Mouse (Mus musculus) heart, adult 2 months (tissue): ENCODE data around the gene Grifin. TPM values are rescaled to one million over a fixed set of nuclear protein-coding genes. Genes with fewer than 3 reads are reported as not detected.

ENCODE experiments used
- DNase-seq, 2 experiments: peaks; one replicate each; pipeline ENCODE4 v3.0.0; 2021
- H3K27ac ChIP-seq: fragments of 200-600 bp; 2 replicates; pipeline ENCODE4 v1.8.1; 2022
- H3K27me3 ChIP-seq: fragments of 200-500 bp; 2 replicates; pipeline ENCODE4 v1.6.1; 2012; ENCODE audit warnings: mild to moderate bottlenecking, low read length, inconsistent platforms, mixed read lengths; ENCODE audit not compliant: control insufficient read depth, insufficient read depth
- H3K36me3 ChIP-seq: fragments of 200-500 bp; 2 replicates; pipeline ENCODE4 v1.6.1; 2012; ENCODE audit warnings: low read length, inconsistent platforms; ENCODE audit not compliant: control insufficient read depth, insufficient read depth
- H3K4me1 ChIP-seq: fragments of 200-500 bp; 2 replicates; pipeline ENCODE4 v1.6.1; 2011; ENCODE audit warnings: low read length; ENCODE audit not compliant: control insufficient read depth, insufficient read depth
- H3K4me3 ChIP-seq: fragments of 200-600 bp; 2 replicates; pipeline ENCODE4 v1.8.1; 2022
- H3K79me2 ChIP-seq: fragments of 200-500 bp; replicated peaks from 2 replicates; pipeline ENCODE4 v1.6.1; 2012; ENCODE audit warnings: mild to moderate bottlenecking, inconsistent platforms, low read length, moderate library complexity, mixed read lengths; ENCODE audit not compliant: control insufficient read depth, insufficient read depth
- H3K9ac ChIP-seq: fragments of 200-500 bp; 2 replicates; pipeline ENCODE4 v1.6.1; 2012; ENCODE audit warnings: low read depth, mild to moderate bottlenecking, control low read depth, inconsistent platforms, low read length, mixed read lengths
- CTCF ChIP-seq: fragments of 200-600 bp; IDR thresholded peaks from 2 replicates; pipeline ENCODE4 v1.8.1; 2022; ENCODE audit warnings: antibody characterized with exemption, mild to moderate bottlenecking, moderate library complexity
- EP300 ChIP-seq: fragments of 200-500 bp; IDR thresholded peaks from 2 replicates; pipeline ENCODE4 v1.6.1; 2011; ENCODE audit warnings: low read depth, low read length, control low read depth; ENCODE audit not compliant: insufficient read depth
- POLR2A ChIP-seq: fragments of 200-500 bp; IDR thresholded peaks from 2 replicates; pipeline ENCODE4 v1.6.1; 2011; ENCODE audit warnings: mild to moderate bottlenecking, low read depth, low read length, control low read depth; ENCODE audit not compliant: insufficient read depth
- WGBS: fragments of 180-500 bp; shearing (Covaris S2); methylation state at CpG from one replicate; pipeline ENCODE4 v1.1.7; 2018; 5-methylcytosine and 5-hydroxymethylcytosine counted together
- intact Hi-C: fragments of 180-260 bp; cut with DNase I; formaldehyde crosslinking; loops from one replicate; pipeline ENCODE4 v1.15.1; 2025
- polyA plus RNA-seq: library from polyadenylated mRNA; depleted of rRNA; stranded (reverse); fragments of >200 nt; gene quantifications from 2 replicates; pipeline ENCODE4 v1.2.3, GENCODE M21; 2012
- total RNA-seq, 2 experiments: library from RNA; stranded (reverse); gene quantifications; 2 replicates each; pipeline ENCODE4 v1.2.3; 2021

The Grifin gene
- total and polyA plus RNA-seq, 3 experiments: not detected

- H3K36me3 ChIP-seq: no peaks in the 10 kb centered on the region
- no peak overlapping the region for H3K4me3 ChIP-seq
- intact Hi-C loops: no loop called here
- no peak overlapping the region for H3K9ac ChIP-seq
- H3K27ac ChIP-seq: no peak overlapping the region
- TF ChIP-seq EP300 (no peak), CTCF (no peak), POLR2A (no peak)
- H3K79me2 ChIP-seq: no peaks in the 10 kb centered on the region
- DNase-seq: no peak
- WGBS: 45% methylated on average over 3 of the region's 3 CpGs
- peaks cover 5% of the 10 kb centered on the region for H3K4me1 ChIP-seq
- H3K27me3 ChIP-seq: no peaks in the 10 kb centered on the region
These were observed 40.4 kb upstream of the Grifin start for GRCm38 (mm10) chr5:140605228-140605627.

DNA sequence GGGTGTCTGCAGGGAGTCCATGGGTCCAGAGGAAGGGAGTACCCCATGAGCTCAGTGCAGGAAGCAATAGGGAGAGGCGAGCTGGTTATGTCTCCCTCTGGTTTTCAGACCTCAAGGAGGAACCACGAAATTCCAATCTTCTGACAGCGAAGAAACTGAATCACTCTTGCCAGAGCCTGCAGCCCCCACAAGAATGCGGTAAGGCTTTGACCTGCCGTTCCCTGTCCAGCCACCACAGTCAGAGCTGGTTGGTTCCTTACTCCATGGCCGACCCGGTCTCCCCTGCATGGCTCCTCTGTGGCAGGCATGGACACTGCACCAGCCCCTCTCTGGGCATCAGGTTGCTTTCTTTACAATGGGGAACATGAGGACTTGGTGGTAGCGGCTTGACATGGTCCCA lies 39.5 kb upstream of the Grifin start:
- WGBS: 35% methylated on average over 8 of the region's 8 CpGs
- H3K27ac ChIP-seq: no peak overlapping the region
- H3K4me1 ChIP-seq: peaks cover 5% of the 10 kb centered on the region
- H3K27me3 ChIP-seq: no peaks in the 10 kb centered on the region
- TF ChIP-seq EP300 (no peak), CTCF (no peak), POLR2A (no peak)
- H3K79me2 ChIP-seq: no peaks in the 10 kb centered on the region
- no peak for DNase-seq
- no peak overlapping the region for H3K4me3 ChIP-seq
- H3K9ac ChIP-seq: no peak overlapping the region
- no peaks in the 10 kb centered on the region for H3K36me3 ChIP-seq
- intact Hi-C loops: no loop called here

GRCm38 (mm10) chr5:140602540-140602939 lies 37.7 kb upstream of the Grifin start:
- Histone ChIP-seq H3K27ac (no peak overlapping the region), H3K4me1 (peaks cover 5% of the 10 kb centered on the region), H3K4me3 (no peak overlapping the region), H3K36me3 (no peaks in the 10 kb centered on the region), H3K27me3 (no peaks in the 10 kb centered on the region), H3K79me2 (no peaks in the 10 kb centered on the region), H3K9ac (no peak overlapping the region)
- DNase-seq: no peak
- WGBS: 74% methylated on average over 2 of the region's 2 CpGs
- TF ChIP-seq POLR2A: no peak
- no peak for TF ChIP-seq CTCF
- TF ChIP-seq EP300: no peak
- intact Hi-C loops: no loop called here

DNA sequence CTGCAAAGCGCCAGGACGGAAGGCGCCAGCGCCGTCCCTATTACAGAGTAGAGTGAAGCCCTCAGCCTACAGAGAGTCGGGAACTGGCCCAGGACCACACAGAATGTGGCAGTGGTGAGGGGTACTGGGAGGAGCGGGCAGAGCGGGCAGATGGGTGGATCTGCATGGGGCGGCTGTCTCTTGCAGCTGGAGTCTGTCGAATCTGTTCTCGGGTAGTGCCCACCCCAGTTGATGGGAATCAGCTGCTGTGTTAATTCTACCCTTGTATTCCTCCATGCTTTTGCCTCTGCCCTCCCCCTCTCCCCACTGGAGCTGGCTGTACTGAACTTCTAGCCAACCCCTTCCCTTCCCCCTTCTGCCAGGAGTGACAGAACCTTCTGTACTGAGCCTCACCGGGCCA lies 36.8 kb upstream of the Grifin start:
- DNase-seq: peak in 1 of 2 experiments; percentile 16
- no peak overlapping the region for H3K27ac ChIP-seq
- peaks cover 5% of the 10 kb centered on the region for H3K4me1 ChIP-seq
- intact Hi-C loops: no loop called here
- no peaks in the 10 kb centered on the region for H3K79me2 ChIP-seq
- TF ChIP-seq CTCF: no peak
- no peak for TF ChIP-seq POLR2A
- no peak for TF ChIP-seq EP300
- no peak overlapping the region for H3K9ac ChIP-seq
- 81% methylated on average over 12 of the region's 12 CpGs for WGBS
- H3K27me3 ChIP-seq: no peaks in the 10 kb centered on the region
- H3K4me3 ChIP-seq: no peak overlapping the region
- H3K36me3 ChIP-seq: no peaks in the 10 kb centered on the region

DNA sequence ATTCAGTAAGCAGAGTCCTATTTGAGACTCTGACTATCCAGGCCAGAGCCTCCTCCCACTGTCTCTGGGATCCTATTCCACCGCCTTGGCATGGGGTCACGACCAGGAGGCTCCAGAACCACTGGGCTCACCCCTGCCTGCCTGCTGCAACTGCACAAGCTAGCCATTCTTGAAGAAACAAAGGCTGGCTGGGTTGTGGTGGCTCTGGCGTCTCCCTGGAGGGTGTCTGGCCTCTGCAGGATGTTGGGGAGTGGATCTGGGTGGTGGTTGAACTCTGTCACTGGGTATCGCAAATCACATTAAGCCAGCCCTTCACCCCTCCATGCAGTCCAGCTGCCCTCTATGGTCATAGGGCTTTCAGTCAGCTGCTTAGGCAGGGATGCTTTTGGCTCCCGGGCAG lies 35.1 kb upstream of the Grifin start:
- Histone ChIP-seq H3K4me1 (peaks cover 7% of the 10 kb centered on the region), H3K79me2 (no peaks in the 10 kb centered on the region)

GRCm38 (mm10) chr5:140597787-140598186 lies 32.9 kb upstream of the Grifin start:
- Histone ChIP-seq H3K4me1 (peaks cover 5% of the 10 kb centered on the region), H3K36me3 (no peaks in the 10 kb centered on the region), H3K27me3 (no peaks in the 10 kb centered on the region), H3K27ac (no peak overlapping the region; the same call in 1 of the 2 replicates), H3K9ac (no peak overlapping the region), H3K4me3 (no peak overlapping the region), H3K79me2 (no peaks in the 10 kb centered on the region)
- 75% methylated on average over 4 of the region's 4 CpGs for WGBS
- no peak for DNase-seq
- intact Hi-C loops: loop anchor here (2.0 kb wide), 1 partner anchor 13 kb away; no protein-coding TSS in a partner anchor
- TF ChIP-seq CTCF (no peak), POLR2A (no peak), EP300 (no peak)

More for the DNA sequence above, 35.1 kb upstream of the Grifin start:
- 60% methylated on average over 5 of the region's 5 CpGs for WGBS
- intact Hi-C loops: no loop called here
- no peak overlapping the region for H3K4me3 ChIP-seq
- H3K36me3 ChIP-seq: no peaks in the 10 kb centered on the region
- TF ChIP-seq POLR2A (no peak), CTCF (no peak), EP300 (no peak)
- no peaks in the 10 kb centered on the region for H3K27me3 ChIP-seq
- H3K9ac ChIP-seq: no peak overlapping the region
- no peak for DNase-seq
- no peak overlapping the region for H3K27ac ChIP-seq
